Mouse (Mus musculus): ENCODE results near the gene Pitpnc1. TPM values are rescaled to one million over a fixed set of nuclear protein-coding genes. Genes with fewer than 3 reads are reported as not detected.
A peak's percentile ranks its signal among the peaks of the same experiment; 100 is the strongest.

Gene Pitpnc1
- total RNA-seq, 2 experiments from 2014 or later = 78.8 to 79.4 TPM

- intact Hi-C loops (cut with DNase I) = no loop called here
- peak; percentile 93 for DNase-seq
Measured at GRCm38 (mm10) chr11:107379089-107379845, 91.2 kb downstream of the Pitpnc1 start.

- intact Hi-C loops (cut with DNase I) = no loop called here
- no peak for DNase-seq
Measured at GRCm38 (mm10) chr11:107377326-107377725, 93.2 kb downstream of the Pitpnc1 start.

GRCm38 (mm10) chr11:107376272-107376671 lies 94.2 kb downstream of the Pitpnc1 start:
- peak; percentile 38 for DNase-seq
- intact Hi-C loops (cut with DNase I) = no loop called here

- DNase-seq = no peak
- intact Hi-C loops (cut with DNase I) = no loop called here
Measured at GRCm38 (mm10) chr11:107375816-107376215, 94.7 kb downstream of the Pitpnc1 start.

GRCm38 (mm10) chr11:107373569-107373968 lies 96.9 kb downstream of the Pitpnc1 start:
- DNase-seq = no peak
- intact Hi-C loops (cut with DNase I) = no loop called here

- intact Hi-C loops (cut with DNase I) = no loop called here
- no peak for DNase-seq
Measured at GRCm38 (mm10) chr11:107373154-107373553, 97.3 kb downstream of the Pitpnc1 start.

GRCm38 (mm10) chr11:107372688-107373087 lies 97.8 kb downstream of the Pitpnc1 start:
- DNase-seq = no peak
- intact Hi-C loops (cut with DNase I) = no loop called here

- no peak for DNase-seq
- intact Hi-C loops (cut with DNase I) = no loop called here
Measured at GRCm38 (mm10) chr11:107370476-107370875, 100.0 kb downstream of the Pitpnc1 start.

- DNase-seq = no peak
- intact Hi-C loops (cut with DNase I) = no loop called here
Measured at GRCm38 (mm10) chr11:107369661-107370060, 100.8 kb downstream of the Pitpnc1 start.

- intact Hi-C loops (cut with DNase I) = no loop called here
- DNase-seq = no peak
Measured at GRCm38 (mm10) chr11:107365938-107366712, 104.4 kb downstream of the Pitpnc1 start.

GRCm38 (mm10) chr11:107358695-107359094 lies 111.8 kb downstream of the Pitpnc1 start:
- no peak for DNase-seq
- intact Hi-C loops (cut with DNase I) = no loop called here

- intact Hi-C loops (cut with DNase I) = no loop called here
- DNase-seq = peak; percentile 15
Measured at GRCm38 (mm10) chr11:107356224-107356623, 114.3 kb downstream of the Pitpnc1 start.

GRCm38 (mm10) chr11:107355526-107355925 lies 115.0 kb downstream of the Pitpnc1 start:
- intact Hi-C loops (cut with DNase I) = no loop called here
- no peak for DNase-seq

- intact Hi-C loops (cut with DNase I) = no loop called here
- no peak for DNase-seq
Measured at GRCm38 (mm10) chr11:107354499-107355143, 115.9 kb downstream of the Pitpnc1 start.

- intact Hi-C loops (cut with DNase I) = no loop called here
- DNase-seq = no peak
Measured at GRCm38 (mm10) chr11:107352596-107352995, 117.9 kb downstream of the Pitpnc1 start.

GRCm38 (mm10) chr11:107349756-107350155 lies 120.7 kb downstream of the Pitpnc1 start:
- no peak for DNase-seq
- intact Hi-C loops (cut with DNase I) = no loop called here

GRCm38 (mm10) chr11:107343031-107343430 lies 127.5 kb downstream of the Pitpnc1 start:
- intact Hi-C loops (cut with DNase I) = no loop called here
- no peak for DNase-seq

GRCm38 (mm10) chr11:107342432-107342831 lies 128.1 kb downstream of the Pitpnc1 start:
- intact Hi-C loops (cut with DNase I) = no loop called here
- DNase-seq = no peak

GRCm38 (mm10) chr11:107341293-107341692 lies 129.2 kb downstream of the Pitpnc1 start:
- peak; percentile 54 for DNase-seq
- intact Hi-C loops (cut with DNase I) = no loop called here

- no peak for DNase-seq
- intact Hi-C loops (cut with DNase I) = no loop called here
Measured at GRCm38 (mm10) chr11:107340793-107341192, 129.7 kb downstream of the Pitpnc1 start.

- intact Hi-C loops (cut with DNase I) = no loop called here
Measured at GRCm38 (mm10) chr11:107339224-107339805, 131.2 kb downstream of the Pitpnc1 start.

More at GRCm38 (mm10) chr11:107339224-107339805, 131.2 kb downstream of the Pitpnc1 start:
- peak; percentile 56 for DNase-seq
